Mouse (Mus musculus) embryonic facial prominence, embryonic 11.5 days (tissue): ENCODE data around the gene Nectin3. TPM values are rescaled to one million over a fixed set of nuclear protein-coding genes. Genes with fewer than 3 reads are reported as not detected.

Source experiments
- ATAC-seq: fragments of 200-750 bp; cut with Nextera tagmentation; replicated peaks from 2 replicates; pipeline ENCODE4 v1.8.0; 2017; ENCODE audit warnings: low read depth; ENCODE audit not compliant: insufficient number of reproducible peaks, low FRiP score, low TSS enrichment
- DNase-seq: peaks from one replicate; pipeline ENCODE4 v3.0.0-alpha.2; 2015; ENCODE audit warnings: low spot score
- H3K27ac ChIP-seq: fragments of 300-500 bp; sonication (generic); replicated peaks from 2 replicates; pipeline ENCODE4 v1.5.1; 2014; ENCODE audit warnings: mild to moderate bottlenecking, low read depth, low read length, control low read depth
- H3K27me3 ChIP-seq: fragments of 300-500 bp; sonication (generic); 2 replicates; pipeline ENCODE4 v1.6.1; 2014; ENCODE audit warnings: mild to moderate bottlenecking, low read length, moderate library complexity, mixed read lengths; ENCODE audit not compliant: control insufficient read depth, insufficient read depth
- H3K36me3 ChIP-seq: fragments of 300-500 bp; sonication (generic); replicated peaks from 2 replicates; pipeline ENCODE4 v1.6.1; 2014; ENCODE audit warnings: low read depth, mild to moderate bottlenecking, low read length, moderate library complexity, mixed read lengths; ENCODE audit not compliant: control insufficient read depth, insufficient read depth
- H3K4me1 ChIP-seq: fragments of 300-500 bp; sonication (generic); 2 replicates; pipeline ENCODE4 v1.6.1; 2014; ENCODE audit warnings: low read length, mixed read lengths; ENCODE audit not compliant: control insufficient read depth, insufficient read depth
- H3K4me2 ChIP-seq: fragments of 300-500 bp; sonication (generic); 2 replicates; pipeline ENCODE4 v1.6.1; 2014; ENCODE audit warnings: low read depth, mild to moderate bottlenecking, control low read depth, low read length, moderate library complexity
- H3K4me3 ChIP-seq: fragments of 300-500 bp; sonication (generic); 2 replicates; pipeline ENCODE4 v1.5.1; 2014; ENCODE audit warnings: low read depth, low read length, control low read depth
- H3K9ac ChIP-seq: fragments of 300-500 bp; sonication (generic); replicated peaks from 2 replicates; pipeline ENCODE4 v1.6.1; 2014; ENCODE audit warnings: mild to moderate bottlenecking, control low read depth, low read length
- H3K9me3 ChIP-seq: fragments of 300-500 bp; sonication (generic); replicated peaks from 2 replicates; pipeline ENCODE4 v1.6.1; 2016; ENCODE audit warnings: mild to moderate bottlenecking, low read length, inconsistent platforms, mixed read lengths; ENCODE audit not compliant: control insufficient read depth
- WGBS: fragments of 180-500 bp; shearing (Covaris S2); extraction: QIAGEN DNeasy Blood & Tissue Kit; methylation state at CpG from one replicate; pipeline ENCODE4 v1.1.7; 2014; 5-methylcytosine and 5-hydroxymethylcytosine counted together
- polyA plus RNA-seq: library from polyadenylated mRNA; unstranded; fragments of >200 nt; fragmentation: Nextera tagmentation; extraction: Ambion mirVana; gene quantifications from 2 replicates; pipeline ENCODE4 v1.2.1, GENCODE M21; 2014

Nectin3 gene
- polyA plus RNA-seq: 40.9 and 44.0 TPM in 2 replicates

- Histone ChIP-seq H3K4me3 (peak within 1 kb of the TSS; percentile 92), H3K27me3 (no peaks in the 10 kb centered on the region), H3K9ac (peak within 1 kb of the TSS; percentile 83), H3K9me3 (no peaks in the 10 kb centered on the region), H3K36me3 (no peaks in the 10 kb centered on the region), H3K4me1 (no peaks in the 10 kb centered on the region), H3K27ac (peak within 1 kb of the TSS; percentile 75), H3K4me2 (peak within 1 kb of the TSS; percentile 86)
- no peak for DNase-seq
- 8% methylated on average over 4 of the region's 4 CpGs for WGBS
- no peak for ATAC-seq
These were observed at the start of gene Nectin3 for GRCm38 (mm10) chr16:46498421-46498789. Nectin3 (minus strand) TSS chr16:46498525.

GRCm38 (mm10) chr16:46538092-46538491, 39.8 kb upstream of the Nectin3 start:
- H3K9ac ChIP-seq: no peak overlapping the region
- H3K4me3 ChIP-seq: no peak overlapping the region
- H3K4me2 ChIP-seq: no peak overlapping the region
- H3K4me1 ChIP-seq: no peaks in the 10 kb centered on the region
- ATAC-seq: no peak
- no peak for DNase-seq
- H3K9me3 ChIP-seq: no peaks in the 10 kb centered on the region
- 87% methylated on average over 3 of the region's 3 CpGs for WGBS
- H3K27me3 ChIP-seq: no peaks in the 10 kb centered on the region
- no peaks in the 10 kb centered on the region for H3K36me3 ChIP-seq
- no peak overlapping the region for H3K27ac ChIP-seq

- Histone ChIP-seq H3K27me3 (no peaks in the 10 kb centered on the region), H3K9ac (no peak overlapping the region), H3K36me3 (no peaks in the 10 kb centered on the region), H3K9me3 (no peaks in the 10 kb centered on the region), H3K4me1 (no peaks in the 10 kb centered on the region), H3K27ac (no peak overlapping the region), H3K4me2 (no peak overlapping the region), H3K4me3 (no peak overlapping the region)
- no peak for ATAC-seq
- 79% methylated on average over 5 of the region's 5 CpGs for WGBS
- no peak for DNase-seq
These were observed 34.3 kb upstream of the Nectin3 start for GRCm38 (mm10) chr16:46532465-46533254.

GRCm38 (mm10) chr16:46531023-46531422, 32.7 kb upstream of the Nectin3 start:
- H3K36me3 ChIP-seq: no peaks in the 10 kb centered on the region
- 73% methylated on average over 3 of the region's 3 CpGs for WGBS
- DNase-seq (no peak), ATAC-seq (no peak)
- H3K4me3 ChIP-seq: no peak overlapping the region
- no peaks in the 10 kb centered on the region for H3K4me1 ChIP-seq
- no peak overlapping the region for H3K27ac ChIP-seq
- H3K4me2 ChIP-seq: no peak overlapping the region
- H3K27me3 ChIP-seq: no peaks in the 10 kb centered on the region
- H3K9me3 ChIP-seq: no peaks in the 10 kb centered on the region
- no peak overlapping the region for H3K9ac ChIP-seq

- H3K27me3 ChIP-seq: no peaks in the 10 kb centered on the region
- no peaks in the 10 kb centered on the region for H3K4me1 ChIP-seq
- H3K9ac ChIP-seq: no peak overlapping the region
- H3K36me3 ChIP-seq: no peaks in the 10 kb centered on the region
- H3K27ac ChIP-seq: no peak overlapping the region
- DNase-seq (peak; percentile 28), ATAC-seq (no peak)
- H3K4me3 ChIP-seq: no peak overlapping the region
- no peak overlapping the region for H3K4me2 ChIP-seq
- WGBS: 54% methylated on average over 5 of the region's 5 CpGs
- H3K9me3 ChIP-seq: no peaks in the 10 kb centered on the region
These were observed 22.6 kb upstream of the Nectin3 start for GRCm38 (mm10) chr16:46520885-46521417.

- H3K4me2 ChIP-seq: no peak overlapping the region
- no peak overlapping the region for H3K9ac ChIP-seq
- no peaks in the 10 kb centered on the region for H3K36me3 ChIP-seq
- H3K27me3 ChIP-seq: no peaks in the 10 kb centered on the region
- H3K4me3 ChIP-seq: no peak overlapping the region
- H3K27ac ChIP-seq: no peak overlapping the region
- ATAC-seq (no peak), DNase-seq (no peak)
- H3K4me1 ChIP-seq: no peaks in the 10 kb centered on the region
- no peaks in the 10 kb centered on the region for H3K9me3 ChIP-seq
- WGBS: 90% methylated on average over 2 of the region's 2 CpGs
These were observed 21.3 kb upstream of the Nectin3 start for GRCm38 (mm10) chr16:46519606-46520005.

GRCm38 (mm10) chr16:46507944-46508333, 9.6 kb upstream of the Nectin3 start:
- WGBS: 87% methylated on average over 3 of the region's 3 CpGs

GRCm38 (mm10) chr16:46507260-46507943, 9.1 kb upstream of the Nectin3 start:
- no peak overlapping the region for H3K4me2 ChIP-seq
- H3K36me3 ChIP-seq: no peaks in the 10 kb centered on the region
- H3K27me3 ChIP-seq: no peaks in the 10 kb centered on the region
- no peaks in the 10 kb centered on the region for H3K4me1 ChIP-seq
- WGBS: 49% methylated on average over 3 of the region's 3 CpGs
- no peak overlapping the region for H3K4me3 ChIP-seq
- no peak overlapping the region for H3K9ac ChIP-seq
- no peaks in the 10 kb centered on the region for H3K9me3 ChIP-seq
- ATAC-seq (no peak), DNase-seq (no peak)
- no peak overlapping the region for H3K27ac ChIP-seq

More at GRCm38 (mm10) chr16:46507944-46508333, 9.6 kb upstream of the Nectin3 start:
- no peak for ATAC-seq
- H3K9me3 ChIP-seq: no peaks in the 10 kb centered on the region
- H3K27ac ChIP-seq: no peak overlapping the region
- no peaks in the 10 kb centered on the region for H3K4me1 ChIP-seq
- H3K9ac ChIP-seq: no peak overlapping the region
- H3K27me3 ChIP-seq: no peaks in the 10 kb centered on the region
- H3K36me3 ChIP-seq: no peaks in the 10 kb centered on the region
- H3K4me2 ChIP-seq: no peak overlapping the region
- no peak overlapping the region for H3K4me3 ChIP-seq
- no peak for DNase-seq
